Mouse (Mus musculus): ENCODE results near the gene Sept9.

DNA sequence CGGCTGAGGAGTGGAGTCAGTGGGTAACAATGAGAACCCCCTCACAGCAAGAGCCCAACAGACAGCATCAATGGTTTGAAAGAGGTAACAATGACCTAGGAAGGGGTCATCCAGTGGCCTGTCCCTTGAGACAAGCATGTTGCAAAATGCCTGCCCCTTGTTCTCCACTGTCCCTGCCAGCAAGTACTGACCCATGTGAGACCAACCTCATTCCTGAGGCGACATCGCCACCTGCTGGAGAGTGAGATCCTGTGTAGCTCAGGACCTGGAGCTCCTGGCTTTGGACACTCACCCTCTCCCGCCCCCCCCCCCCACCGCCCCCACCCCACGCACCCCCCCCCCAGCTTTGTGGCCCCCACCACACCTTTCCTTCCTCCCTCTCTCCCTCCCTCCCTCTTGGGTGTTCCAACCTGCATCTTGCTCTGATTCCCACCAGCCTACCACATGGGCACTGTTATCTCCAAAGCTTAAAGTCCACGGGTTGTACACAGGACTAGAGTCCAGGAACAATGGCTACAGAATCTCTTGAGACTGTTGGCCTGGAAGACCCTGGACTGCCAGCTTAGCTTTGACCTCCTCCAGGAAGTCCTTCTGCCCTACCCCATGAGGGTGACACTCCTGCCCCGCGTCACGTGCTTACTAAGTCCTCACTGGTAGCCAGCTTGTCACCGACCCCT, 22.0 kb upstream of the Sept9 start:
- TF ChIP-seq CTCF (IDR thresholded peaks at IDR 0.05) (peak; percentile 88), EP300 (IDR thresholded peaks at IDR 0.05) (no peak)
